Mouse (Mus musculus) thymus, postnatal 4 days (tissue): ENCODE results near the gene Leap2.
A peak's percentile ranks its signal among the peaks of the same experiment; 100 is the strongest.

Experiments used
- DNase-seq: peaks from one replicate; pipeline ENCODE4 v3.0.0; 2021

Leap2 gene

DNA sequence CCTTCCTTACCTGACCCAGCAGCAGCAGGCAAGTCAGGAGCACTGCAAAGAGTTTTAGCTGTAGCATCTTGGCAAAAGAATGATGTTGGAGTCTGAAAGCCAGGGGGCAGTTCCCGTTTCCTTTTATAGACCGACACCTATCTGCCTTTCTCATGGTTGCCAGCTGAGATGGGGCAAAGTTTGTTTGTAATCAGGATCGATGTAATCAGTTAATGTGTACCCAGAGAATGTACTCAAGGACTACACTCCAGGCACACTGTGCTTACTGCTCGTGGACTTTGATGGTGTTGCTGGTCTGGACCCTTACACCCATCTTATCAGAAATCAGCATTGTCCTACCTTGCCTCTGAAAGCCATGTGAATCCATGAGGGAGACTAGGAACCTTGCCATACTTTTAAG lies at the start of gene Leap2:
Gene Leap2 (minus strand): TSS at position 135 of the 400 bp plus-strand sequence.
- no peak for DNase-seq

DNA sequence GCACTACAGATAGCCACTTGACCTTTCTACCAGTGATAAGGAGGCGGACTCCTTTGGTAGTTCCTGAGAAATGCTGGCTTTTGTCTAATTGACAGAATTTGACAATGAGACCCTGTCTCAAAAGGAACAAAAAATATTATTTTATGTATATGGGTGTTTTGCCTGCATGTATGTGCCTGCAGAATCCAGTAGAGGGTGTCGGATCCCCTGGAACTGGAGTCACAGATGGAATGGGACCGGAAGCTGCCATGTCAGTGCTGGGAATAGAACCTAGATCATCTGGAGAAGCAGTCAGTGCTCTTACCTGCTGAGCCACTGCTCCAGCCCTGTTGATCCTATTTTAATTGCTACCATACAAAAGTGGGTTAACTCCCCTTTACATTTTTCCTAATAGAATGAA lies 49.7 kb upstream of the Leap2 start:
- DNase-seq, result no peak

DNA sequence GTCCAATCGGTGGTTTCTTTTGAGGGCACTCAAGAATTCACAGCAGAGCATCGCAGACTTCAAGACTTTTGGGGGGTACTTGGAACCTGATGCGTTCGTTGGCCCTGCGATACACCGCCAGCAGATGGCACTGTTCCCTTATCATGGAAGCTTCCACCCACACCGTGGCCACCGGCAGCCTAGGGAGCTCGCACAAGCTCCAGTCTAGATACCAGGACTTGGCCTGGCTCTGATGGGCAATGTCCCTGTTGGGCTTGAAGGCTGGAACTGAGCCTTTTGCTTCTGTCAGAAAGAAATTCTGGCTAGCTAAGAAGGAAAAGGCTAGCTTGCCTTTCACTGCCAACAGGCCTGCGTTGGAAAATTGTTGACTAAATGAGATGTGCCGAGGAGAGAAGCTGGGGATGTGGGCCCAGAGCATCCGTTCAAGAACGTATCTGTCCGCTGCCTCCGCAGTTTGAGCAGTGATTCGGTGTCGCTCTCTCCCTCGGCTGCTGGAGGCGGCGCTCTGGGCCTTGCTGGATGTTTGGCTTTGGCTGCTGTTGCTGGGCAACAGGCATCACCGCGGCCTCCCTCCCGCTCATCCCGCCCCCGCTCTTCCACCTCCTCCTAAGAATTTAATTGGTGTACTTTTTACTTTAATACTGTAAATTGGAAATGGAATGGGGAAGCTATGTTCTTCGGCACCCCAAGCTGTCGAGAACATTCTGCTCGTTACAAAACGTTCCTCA lies 47.2 kb upstream of the Leap2 start, which contains the start of gene Gm9837:
Gene Gm9837 (minus strand): TSS at position 512 of the 728 bp plus-strand sequence.
- DNase-seq, result peak; percentile 95

DNA sequence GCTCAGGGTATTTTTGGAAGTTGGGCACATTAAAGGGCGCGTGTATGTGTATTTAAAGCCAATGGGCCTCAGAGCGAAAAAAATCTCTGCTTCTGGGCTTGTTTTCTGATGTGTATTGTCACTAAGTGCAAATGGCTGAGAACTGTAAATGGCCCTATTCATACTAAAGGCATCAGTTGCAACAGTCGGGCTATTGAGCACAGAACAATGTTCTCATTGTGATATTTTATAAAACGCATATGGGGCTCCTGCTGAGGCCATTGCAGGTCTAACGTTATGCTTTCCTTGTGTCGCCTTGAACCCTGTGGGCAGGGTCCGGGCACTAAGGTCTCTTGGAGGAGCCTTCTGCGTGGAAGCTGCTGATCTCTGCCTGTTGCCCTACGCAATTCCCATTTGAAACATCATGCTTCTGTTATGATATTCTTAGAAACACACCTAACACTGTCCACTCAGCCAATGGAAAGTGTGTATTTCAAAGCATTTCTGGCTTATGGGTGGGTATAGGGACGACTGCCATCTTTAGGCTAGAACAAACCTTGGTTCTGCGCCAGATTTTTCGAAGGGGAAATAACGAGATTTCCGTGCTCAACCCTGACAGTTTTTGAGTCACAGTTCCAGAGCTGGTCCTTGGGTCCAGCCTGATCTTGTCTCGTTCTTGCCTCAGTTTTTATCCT lies 46.5 kb upstream of the Leap2 start:
- DNase-seq, result no peak

DNA sequence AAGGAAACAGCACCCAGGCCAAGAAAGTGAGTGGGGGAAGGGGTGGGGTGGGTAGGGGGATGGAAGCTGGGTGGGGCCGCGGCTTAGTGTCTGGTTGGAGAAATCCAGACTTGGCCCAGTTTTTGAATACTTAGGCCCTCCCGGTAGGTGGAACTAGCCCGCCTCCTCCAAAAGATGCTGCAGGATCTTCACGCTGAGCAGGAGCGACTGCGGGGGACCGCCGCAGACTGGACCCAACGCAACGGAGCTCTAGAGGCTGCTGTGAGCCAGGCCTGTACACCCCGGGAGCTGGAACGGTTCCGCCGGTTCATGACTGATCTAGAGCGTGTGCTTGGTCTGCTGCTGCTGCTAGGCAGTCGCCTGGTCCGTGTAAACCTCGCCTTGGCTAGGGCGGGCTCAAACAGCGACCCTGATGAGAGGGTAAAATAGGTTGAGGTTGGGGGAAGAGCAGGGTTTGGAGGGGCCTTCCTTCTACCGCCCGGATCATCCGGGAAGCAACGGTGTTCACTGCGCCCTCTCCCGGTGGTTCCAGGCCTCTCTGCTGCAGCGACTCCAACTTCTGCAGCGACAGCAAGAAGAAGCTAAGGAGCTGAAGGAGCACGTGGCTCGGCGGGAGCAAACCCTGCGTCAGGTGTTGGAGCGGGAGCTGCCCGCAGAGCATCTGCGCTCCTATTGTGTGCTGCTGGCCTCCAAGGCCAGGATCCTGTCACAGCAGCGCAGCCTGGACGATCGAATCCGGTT lies 43.4 kb upstream of the Leap2 start:
- peak; percentile 85 for DNase-seq

DNA sequence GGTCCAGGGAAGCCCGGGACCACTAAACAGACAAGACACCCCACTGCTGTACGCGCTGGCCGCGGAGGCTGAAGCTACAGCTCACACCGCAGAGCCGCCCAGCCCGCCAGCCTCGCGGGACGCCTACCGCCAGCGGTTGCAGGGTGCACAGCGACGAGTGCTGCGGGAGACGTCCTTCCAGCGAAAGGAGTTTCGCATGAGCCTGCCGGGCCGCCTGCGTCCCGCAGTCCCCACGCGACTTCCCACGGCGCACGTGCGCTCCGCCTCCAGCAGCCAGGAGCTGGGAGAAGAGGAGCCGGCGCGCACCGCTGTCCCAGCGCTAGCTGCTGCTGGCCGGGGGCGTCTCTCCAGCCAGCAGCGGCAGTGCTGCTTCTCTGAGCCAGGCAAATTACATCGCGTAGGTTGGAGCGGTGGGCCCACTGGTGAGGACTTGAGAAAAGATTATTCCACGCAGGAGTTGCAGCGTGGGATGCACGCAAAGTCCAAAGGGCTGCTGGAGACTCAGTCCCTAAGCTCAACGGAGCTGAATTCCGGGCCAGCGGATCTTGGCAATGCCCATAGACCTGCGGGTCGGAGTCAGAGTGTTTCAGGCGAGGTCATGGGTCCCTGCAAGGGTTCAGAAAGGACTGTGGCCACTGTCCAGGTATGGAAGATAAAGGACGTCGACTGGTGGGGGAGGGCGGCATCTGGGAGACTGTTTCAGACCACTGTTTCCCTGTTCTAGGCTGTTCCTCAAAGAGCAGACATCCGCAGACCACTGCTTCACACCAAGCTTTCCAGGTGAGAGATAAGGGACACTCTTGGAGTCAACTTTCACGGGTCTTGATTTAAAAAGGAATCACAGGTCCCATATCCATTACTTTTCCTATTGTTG lies 40.8 kb upstream of the Leap2 start:
- DNase-seq, result peak; percentile 40

DNA sequence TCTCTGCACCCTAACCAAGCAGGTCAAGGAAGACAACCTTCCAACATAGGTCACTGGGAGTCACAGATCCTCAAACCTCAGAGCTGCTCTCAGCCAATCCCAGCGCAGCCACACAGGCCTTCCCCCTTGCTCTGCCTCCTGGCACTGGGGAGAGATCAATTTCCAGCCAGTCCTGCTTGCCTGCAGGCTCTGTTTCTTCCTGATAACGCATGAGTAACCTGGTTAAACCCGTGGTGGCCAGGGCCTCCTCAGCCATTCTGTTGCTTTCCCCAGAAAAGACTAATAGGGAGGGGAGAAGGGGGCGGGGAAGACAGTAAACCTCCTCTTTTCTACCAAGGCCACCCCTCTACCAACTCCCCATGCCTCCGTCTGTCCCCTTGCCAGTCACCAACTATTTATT lies 38.8 kb upstream of the Leap2 start:
- no peak for DNase-seq

DNA sequence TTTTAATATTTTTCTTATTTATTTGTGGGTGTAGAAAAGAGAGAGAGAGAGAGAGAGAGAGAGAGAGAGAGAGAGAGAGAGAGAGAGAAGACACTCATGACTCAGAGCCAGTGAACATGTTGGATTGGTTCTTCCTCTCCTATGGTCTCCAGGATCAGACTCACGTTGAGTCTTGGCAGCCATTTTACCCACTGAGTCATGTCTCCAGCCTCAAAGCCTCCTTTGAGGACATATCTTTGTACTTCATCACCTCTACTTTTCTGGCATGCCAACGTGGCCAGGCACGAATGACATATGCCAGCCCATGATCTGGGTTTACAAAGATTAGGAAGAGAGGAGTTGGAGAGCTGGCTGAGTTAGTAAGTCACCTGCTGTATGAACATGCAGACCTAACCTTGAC lies 37.2 kb upstream of the Leap2 start:
- DNase-seq, result no peak

DNA sequence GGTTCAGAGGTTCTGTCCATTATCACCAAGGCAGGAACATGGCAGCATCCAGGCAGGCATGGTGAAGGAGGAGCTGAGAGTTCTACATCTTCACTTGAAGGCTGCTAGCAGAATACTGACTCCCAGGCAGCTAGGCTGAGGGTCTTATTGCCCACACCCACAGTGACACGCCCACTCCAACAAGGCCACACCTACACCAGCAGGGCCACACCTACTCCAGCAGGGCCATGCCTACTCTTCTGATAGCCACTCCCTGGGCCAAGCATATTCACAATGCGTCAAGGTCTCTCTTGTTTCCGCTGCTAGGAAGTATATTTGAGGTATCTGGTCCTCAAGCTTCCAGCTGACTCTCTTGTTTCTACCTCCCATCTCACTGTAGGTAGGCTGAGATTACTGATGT lies 36.0 kb upstream of the Leap2 start:
- no peak for DNase-seq

DNA sequence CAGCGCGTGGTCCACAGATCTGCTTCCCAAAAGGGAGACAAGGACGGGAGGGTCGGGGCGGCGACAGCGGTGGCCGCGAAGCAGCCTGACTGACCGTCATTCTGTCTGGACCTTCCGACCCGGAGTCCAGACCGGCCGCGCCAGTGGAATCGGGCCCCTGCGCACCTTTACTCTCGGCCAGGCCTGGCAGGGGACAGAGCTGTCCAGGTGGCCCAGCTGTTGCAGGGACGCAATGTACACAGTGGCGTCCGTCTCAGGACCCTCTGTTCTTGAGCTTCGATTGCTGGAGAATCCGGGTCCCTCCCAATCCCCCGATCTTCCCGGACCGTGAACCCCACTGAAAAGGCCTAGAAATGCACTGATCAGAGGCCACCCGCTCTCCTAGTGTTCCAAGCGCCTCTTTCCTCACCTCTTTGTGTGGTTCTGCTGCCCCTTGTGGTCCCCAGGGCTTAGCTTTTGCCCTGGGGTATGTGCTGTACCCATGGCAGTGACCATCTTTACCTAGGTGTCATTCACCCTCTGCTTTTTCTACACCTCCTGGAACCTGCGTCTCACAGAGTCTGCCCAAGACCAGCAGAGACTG lies 34.5 kb upstream of the Leap2 start:
- DNase-seq, result no peak

DNA sequence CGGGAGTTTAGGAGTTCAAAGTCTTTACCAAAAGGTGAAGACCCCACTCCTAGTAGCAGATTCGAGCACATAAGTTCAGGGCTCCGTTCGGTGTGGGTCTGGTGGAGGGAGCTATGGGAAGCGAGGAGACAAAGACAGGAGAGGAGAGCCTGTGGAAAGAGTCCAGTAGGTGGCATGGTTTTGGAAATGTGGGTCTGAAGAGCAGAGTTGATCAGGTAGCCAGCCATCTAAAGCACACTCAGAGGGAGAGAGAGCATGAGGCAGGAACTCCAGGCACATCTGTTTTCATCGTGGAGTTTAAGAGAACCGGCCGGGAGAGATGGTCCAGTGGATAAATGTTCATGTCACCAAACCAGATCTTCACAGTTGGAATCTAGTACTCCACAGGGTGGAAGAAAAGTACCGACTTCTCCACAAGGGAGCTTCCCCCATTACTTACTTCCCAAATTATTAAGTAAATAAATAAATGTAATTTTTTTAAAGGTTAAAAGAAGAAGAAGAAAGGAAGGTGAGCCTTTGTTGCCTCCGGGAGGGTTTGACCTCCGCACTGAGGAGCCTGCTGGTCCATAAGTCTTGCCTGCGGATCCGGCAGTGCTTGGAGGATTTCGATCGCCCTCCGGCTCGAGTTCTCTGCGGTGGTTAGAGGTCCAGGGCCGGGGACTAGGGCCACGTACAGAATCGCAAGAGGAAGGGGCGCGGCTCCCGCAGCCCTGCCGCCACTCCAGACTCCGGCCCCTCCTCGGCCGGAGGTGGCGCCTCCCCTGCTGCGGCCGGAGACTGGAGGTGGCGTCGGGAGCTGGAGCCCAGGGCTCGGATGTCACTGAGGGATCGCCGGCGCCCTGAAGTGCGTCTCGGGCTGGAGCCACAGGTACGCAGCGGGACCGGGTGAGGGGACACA lies 33.8 kb upstream of the Leap2 start, which contains the start of the genes Gm10447 and Shroom1:
Gene Gm10447 (minus strand): TSS at position 637 of the 898 bp plus-strand sequence.
Gene Shroom1 (plus strand): TSS at position 732 of the 898 bp plus-strand sequence.
- no peak for DNase-seq

DNA sequence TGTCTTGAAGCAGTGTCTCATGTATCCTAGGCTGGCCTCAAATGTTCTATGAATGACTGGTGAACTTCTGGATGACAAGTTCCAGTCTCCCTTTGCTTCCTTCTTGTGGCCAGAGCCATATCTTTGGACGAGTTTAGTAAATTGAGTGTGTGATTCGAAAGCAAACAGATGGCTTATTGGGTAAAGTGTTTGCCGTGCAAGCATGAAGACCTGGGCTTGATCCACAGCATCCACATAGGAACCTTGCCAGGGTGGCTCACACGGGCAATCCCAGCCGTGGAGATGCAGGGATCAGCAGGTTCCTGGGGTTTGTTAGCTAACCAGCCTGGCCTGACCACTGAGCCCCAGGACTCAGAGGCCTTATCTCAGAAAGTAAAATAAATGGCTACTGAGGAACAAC lies 30.1 kb upstream of the Leap2 start:
- no peak for DNase-seq

DNA sequence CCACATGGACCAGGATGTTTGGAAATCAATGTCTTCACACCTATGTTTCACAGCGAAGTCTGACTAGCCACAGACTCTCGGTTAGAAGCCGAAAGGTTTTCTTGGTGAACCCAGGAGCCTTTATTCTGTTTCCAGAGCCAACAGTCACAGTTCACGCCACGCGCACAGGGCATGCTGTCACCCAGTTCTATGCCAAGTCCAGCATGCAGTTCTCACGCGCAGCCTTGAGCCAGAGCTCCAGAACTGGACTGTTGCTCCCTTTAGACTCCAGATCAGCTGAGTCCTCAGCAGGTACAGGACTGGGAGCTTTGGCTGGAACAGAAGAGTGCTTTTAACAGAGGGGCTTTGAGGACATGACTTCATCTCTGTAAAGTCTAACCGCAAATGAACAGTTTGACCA lies 29.4 kb upstream of the Leap2 start:
- no peak for DNase-seq

DNA sequence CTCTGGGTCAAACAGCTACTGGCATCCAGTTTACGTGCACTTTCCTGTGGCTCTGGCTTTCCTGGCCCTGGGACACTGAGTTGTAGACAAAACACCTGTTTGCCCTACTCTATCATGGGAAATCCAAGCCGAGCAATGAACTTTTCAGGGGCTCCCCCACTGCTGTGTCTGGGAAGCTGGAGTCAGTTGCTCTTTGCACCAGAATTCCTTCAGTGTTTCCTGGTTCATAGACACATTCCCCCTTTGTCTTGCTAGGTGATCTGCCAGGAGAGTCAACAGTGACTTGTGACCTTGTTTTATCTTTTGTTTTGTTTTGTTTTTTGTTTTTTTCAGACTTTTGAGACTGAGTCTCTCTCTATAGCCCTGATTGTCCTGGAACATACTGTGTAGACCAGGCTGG lies 28.4 kb upstream of the Leap2 start:
- DNase-seq, result no peak

DNA sequence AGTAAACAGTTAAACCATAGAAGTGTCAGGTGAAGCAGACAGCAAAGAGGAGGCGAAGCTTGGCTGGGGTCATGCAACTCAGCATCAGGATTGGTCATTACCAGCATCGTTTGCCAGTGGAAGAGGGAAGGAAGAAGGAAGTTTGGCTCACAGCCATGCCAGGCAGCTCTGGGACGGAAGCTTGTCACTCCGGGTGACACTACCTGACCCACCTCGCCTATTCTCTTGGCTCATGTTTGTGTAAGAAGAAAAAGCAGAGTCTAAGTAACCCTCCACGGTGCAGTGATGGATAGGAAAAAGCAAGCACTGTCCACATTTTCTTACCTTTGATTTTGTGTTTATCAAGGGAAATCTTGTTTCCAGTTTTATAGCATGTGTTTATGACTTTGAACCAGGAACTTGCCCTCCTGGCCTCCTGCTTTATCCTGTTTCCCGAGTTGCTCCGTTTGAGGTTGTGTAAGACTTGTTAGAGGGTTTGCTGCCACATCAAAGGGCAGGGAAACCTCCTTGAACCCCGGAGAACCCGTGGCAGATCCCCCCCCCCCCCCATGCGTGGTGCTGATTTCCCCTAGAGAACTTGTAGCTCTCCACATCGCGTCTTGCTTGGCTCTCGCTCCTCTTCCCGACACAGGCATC lies 27.2 kb upstream of the Leap2 start:
- peak; percentile 44 for DNase-seq

DNA sequence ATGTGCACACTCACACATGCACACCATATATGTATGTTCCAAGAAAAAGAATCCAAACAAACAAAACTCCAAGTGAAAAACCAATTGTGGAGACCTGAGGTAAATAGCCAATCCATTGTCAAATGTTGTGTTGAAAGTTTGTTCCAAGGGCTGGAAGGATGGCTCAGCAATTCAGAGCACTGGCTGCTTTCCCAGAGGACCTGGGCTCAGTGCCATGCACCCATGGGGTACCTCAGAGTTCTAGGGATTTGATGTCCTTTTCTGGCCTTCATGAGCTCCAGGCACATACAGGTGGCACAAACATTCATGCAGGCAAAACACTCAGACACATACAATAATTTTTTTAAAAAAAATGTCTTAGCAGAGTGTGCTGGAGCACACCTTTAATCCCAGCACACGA lies 25.6 kb upstream of the Leap2 start:
- no peak for DNase-seq

DNA sequence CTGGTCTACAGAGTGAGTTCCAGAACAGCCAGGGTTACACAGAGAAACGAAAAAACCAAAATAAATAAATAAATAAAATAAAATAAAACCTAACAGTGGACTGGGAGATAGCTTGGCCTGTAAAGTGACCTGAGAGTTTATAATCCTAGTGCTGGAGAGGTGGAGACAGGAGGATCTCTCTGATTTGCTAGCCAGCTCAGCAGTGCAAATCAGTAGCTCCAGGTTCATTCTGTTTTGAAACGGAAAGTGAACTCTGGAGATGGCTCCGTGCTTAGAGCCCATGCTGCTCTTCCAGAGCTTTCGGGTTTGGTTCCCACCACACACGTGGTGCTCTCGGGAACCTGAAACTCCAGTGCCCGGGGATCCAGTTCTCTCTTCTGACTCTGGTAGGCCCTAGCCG lies 25.0 kb upstream of the Leap2 start:
- no peak for DNase-seq

DNA sequence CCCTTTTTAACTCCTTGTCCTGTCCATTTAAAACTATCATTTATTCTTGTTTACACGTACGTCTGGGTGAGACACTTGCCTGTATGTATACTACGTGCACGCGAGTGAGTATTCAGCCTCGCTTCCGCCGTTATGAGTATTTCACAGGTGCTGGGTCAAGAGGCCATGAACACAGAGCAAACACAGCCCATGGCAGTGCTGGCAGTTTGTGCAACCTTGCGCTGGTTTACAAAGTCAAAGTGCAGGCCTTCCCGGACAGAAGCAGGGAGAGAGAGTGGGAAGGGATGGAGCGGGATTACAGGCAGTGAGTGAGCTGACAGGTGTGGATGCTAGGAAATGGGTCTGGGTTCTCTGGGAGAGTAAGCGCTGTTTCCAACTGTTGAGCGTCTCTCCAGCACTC lies 23.2 kb upstream of the Leap2 start:
- DNase-seq, result no peak

DNA sequence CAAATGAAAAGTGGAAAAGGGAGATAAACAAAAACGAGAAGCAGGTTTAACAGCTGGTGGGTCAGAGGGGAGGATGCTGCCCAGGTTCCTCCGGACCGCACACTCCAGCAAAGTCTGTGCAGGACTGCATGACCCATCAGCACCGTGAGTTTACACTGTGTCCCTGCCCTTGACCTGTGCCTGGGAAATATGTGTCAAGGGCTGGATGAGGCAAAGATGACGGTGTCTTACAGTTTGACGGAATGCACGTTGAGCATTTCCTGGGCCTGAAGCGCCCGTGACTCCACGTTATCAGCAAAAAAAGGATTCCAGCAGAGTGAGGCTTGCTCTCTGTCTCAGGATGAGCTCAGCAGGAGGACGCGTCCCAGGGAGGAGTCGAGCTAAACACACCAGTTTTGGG lies 22.6 kb upstream of the Leap2 start:
- DNase-seq, result no peak

DNA sequence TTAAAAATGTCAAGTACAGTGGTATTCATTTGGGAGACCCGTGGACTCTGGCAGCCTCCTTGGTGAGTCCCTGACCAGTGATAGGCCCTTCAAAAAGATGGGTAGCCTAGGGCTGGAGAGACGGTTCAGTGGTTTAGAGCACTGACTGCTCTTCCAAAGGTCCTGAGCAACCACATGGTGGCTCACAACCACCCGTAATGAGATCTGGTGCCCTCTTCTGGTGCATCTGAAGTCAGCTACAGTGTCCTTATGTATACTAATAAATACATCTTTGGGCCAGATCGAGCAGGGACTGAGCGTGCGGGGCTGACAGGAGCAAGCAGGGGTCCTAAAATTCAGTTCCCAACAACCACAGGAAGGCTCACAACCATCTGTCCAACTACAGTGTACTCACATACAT lies 20.9 kb upstream of the Leap2 start:
- peak; percentile 60 for DNase-seq

DNA sequence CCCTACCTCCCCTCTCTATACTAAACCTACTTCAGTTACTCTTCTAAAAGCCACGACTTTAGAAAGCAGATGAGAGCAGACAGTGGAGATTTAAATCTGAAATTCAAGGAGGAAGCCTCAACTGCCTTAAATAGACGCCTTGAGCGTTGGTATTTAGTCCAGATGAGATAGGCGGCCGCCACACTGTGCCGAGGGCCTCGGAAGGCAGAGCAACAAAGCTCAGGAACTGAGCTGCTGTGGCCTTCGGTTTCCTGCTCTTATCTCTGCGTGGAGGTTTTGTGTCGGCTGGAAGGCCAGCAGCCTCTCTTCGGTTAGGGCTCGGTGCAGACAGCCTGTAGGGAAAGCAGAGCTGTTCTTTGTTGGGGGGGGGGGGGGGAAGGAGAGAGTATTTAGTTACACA lies 19.0 kb upstream of the Leap2 start:
- DNase-seq, result peak; percentile 66
